Mouse (Mus musculus): Measurements from ENCODE around the gene Tmem143. TPM values are rescaled to one million over a fixed set of nuclear protein-coding genes. Genes with fewer than 3 reads are reported as not detected.

Gene Tmem143
- polyA plus RNA-seq (2012; rRNA removed): 16.2 and 16.5 TPM in 2 replicates

GRCm38 (mm10) chr7:45896517-45897257 lies at the start of gene Tmem143, which contains the start of gene Syngr4:
TSS of gene Tmem143 (plus strand) at chr7:45896941.
TSS of gene Syngr4 (minus strand) at chr7:45896714.

GRCm38 (mm10) chr7:45872624-45873023 lies 24.1 kb upstream of the Tmem143 start, which contains the start of gene Kdelr1:
TSS of gene Kdelr1 (plus strand) at chr7:45872772.

GRCm38 (mm10) chr7:45878278-45878677 lies 18.5 kb upstream of the Tmem143 start, which contains the start of gene Grin2d:
TSS of gene Grin2d (minus strand) at chr7:45878378.

GRCm38 (mm10) chr7:45921242-45921621 lies 24.5 kb downstream of the Tmem143 start, which contains the start of gene Emp3:
TSS of gene Emp3 (minus strand) at chr7:45921404.

GRCm38 (mm10) chr7:45923762-45924428 lies 27.2 kb downstream of the Tmem143 start, which contains the start of gene Ccdc114:
TSS of gene Ccdc114 (plus strand) at chr7:45924072.

Other genes starting within 250 kb of the Tmem143 start
- 0.06 and 0.24 TPM in 2 replicates for gene Fut2, start 230.5 kb upstream of the Tmem143 start, polyA plus RNA-seq (2012; rRNA removed)
- gene Ntn5, start 212.9 kb upstream of the Tmem143 start, polyA plus RNA-seq (2012; rRNA removed): 2.0 and 3.1 TPM in 2 replicates
- 0.95 and 2.1 TPM in 2 replicates for gene Sec1, start 202.5 kb upstream of the Tmem143 start, polyA plus RNA-seq (2012; rRNA removed)
- gene Car11, start 197.1 kb upstream of the Tmem143 start, polyA plus RNA-seq (2012; rRNA removed): 92.3 and 104 TPM in 2 replicates
- gene Dbp, start 191.9 kb upstream of the Tmem143 start, polyA plus RNA-seq (2012; rRNA removed): 9.3 and 11.5 TPM in 2 replicates
- gene Rpl18, start 181.5 kb upstream of the Tmem143 start, polyA plus RNA-seq (2012; rRNA removed): 985 and 996 TPM in 2 replicates
- gene Sphk2, start 178.9 kb upstream of the Tmem143 start, polyA plus RNA-seq (2012; rRNA removed): 29.4 and 30.0 TPM in 2 replicates
- 0.60 and 0.77 TPM in 2 replicates for gene Fam83e, start 175.7 kb upstream of the Tmem143 start, polyA plus RNA-seq (2012; rRNA removed)
- not detected in 2 replicates for gene Spaca4, start 171.1 kb upstream of the Tmem143 start, polyA plus RNA-seq (2012; rRNA removed)
- 250 and 252 TPM in 2 replicates for gene Lmtk3, start 113.2 kb upstream of the Tmem143 start, polyA plus RNA-seq (2012; rRNA removed)
- 1.2 and 2.1 TPM in 2 replicates for gene Sult2b1, start 112.3 kb upstream of the Tmem143 start, polyA plus RNA-seq (2012; rRNA removed)
- gene Cyth2, start 82.4 kb upstream of the Tmem143 start, polyA plus RNA-seq (2012; rRNA removed): 230 and 274 TPM in 2 replicates
- 0.96 and 1.5 TPM in 2 replicates for gene Kcnj14, start 72.2 kb upstream of the Tmem143 start, polyA plus RNA-seq (2012; rRNA removed)
- gene Grwd1, start 66.0 kb upstream of the Tmem143 start, polyA plus RNA-seq (2012; rRNA removed): 20.9 and 23.6 TPM in 2 replicates
- gene Kdelr1, start 24.2 kb upstream of the Tmem143 start, polyA plus RNA-seq (2012; rRNA removed): 157 and 187 TPM in 2 replicates
- gene Grin2d, start 18.6 kb upstream of the Tmem143 start, polyA plus RNA-seq (2012; rRNA removed): 12.8 and 18.8 TPM in 2 replicates
- 0.14 and 0.59 TPM in 2 replicates for gene Syngr4, start 227 bp upstream of the Tmem143 start, polyA plus RNA-seq (2012; rRNA removed)
- gene Emp3, start 24.5 kb downstream of the Tmem143 start, polyA plus RNA-seq (2012; rRNA removed): 25.6 and 55.8 TPM in 2 replicates
- 6.0 and 7.2 TPM in 2 replicates for gene Ccdc114, start 27.1 kb downstream of the Tmem143 start, polyA plus RNA-seq (2012; rRNA removed)
- gene Abcc6, start 133.4 kb downstream of the Tmem143 start, polyA plus RNA-seq (2012; rRNA removed): 1.4 and 1.5 TPM in 2 replicates
- gene Nomo1, start 136.8 kb downstream of the Tmem143 start, polyA plus RNA-seq (2012; rRNA removed): 39.8 and 43.8 TPM in 2 replicates
- gene Kcnj11, start 203.8 kb downstream of the Tmem143 start, polyA plus RNA-seq (2012; rRNA removed): 10.1 and 14.4 TPM in 2 replicates

Data from central nervous system, embryonic 14 days (tissue).